Mouse (Mus musculus): Measurements from ENCODE around the gene Gucy2c. TPM values are rescaled to one million over a fixed set of nuclear protein-coding genes. Genes with fewer than 3 reads are reported as not detected.

Gene Gucy2c
- polyA plus RNA-seq (2016; fragmentation: Nextera tagmentation; extraction: Ambion mirVana): 0.05 and 0.11 TPM in 2 replicates

DNA sequence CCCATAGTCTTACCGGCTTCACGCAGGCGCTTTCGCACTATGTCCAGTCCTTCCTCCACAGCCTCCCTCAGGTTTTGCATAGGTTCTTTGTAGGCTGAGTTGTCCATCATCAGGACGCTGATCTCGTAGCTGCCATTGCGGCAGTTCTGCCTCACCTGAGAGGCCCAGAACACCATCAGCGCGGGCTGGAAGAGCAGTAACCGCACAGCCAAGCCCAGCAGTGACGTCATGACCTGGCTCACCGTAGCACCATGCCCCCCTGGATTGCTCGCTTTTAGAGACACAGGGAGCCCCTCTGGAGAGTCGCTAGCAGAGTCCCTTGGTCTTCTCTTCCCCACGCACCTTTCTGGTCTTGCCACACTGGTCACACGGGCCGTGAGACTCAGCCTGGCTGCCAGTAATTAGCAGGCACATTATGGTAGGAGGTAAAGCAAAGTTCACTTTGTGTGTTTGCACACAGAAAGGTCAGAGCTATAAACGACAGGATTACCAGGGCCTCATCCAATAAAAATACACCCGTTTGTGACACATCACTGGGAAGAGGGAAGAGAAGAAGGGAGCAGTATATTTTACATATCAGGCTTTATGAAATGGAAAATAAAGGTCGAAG, at the start of gene Gucy2c:
Gene Gucy2c, minus strand, starts transcription at position 389 of the 610 bp plus-strand sequence.
- WGBS: 87% methylated on average over 20 of the region's 20 CpGs
- Histone ChIP-seq H3K4me3 (no peak within 1 kb of the TSS), H3K27me3 (ENCODE audit: insufficient read depth, poor library complexity, severe bottlenecking) (no peaks in the 10 kb centered on the region), H3K27ac (no peak within 1 kb of the TSS), H3K36me3 (no peaks in the 10 kb centered on the region), H3K9me3 (no peaks in the 10 kb centered on the region), H3K4me1 (replicated peaks) (no peaks in the 10 kb centered on the region)
- no peak for DNase-seq (ENCODE audit: low spot score)

- Histone ChIP-seq H3K27me3 (ENCODE audit: insufficient read depth, poor library complexity, severe bottlenecking) (no peaks in the 10 kb centered on the region), H3K4me3 (peak overlapping the region; percentile 99), H3K4me1 (replicated peaks) (peaks cover 14% of the 10 kb centered on the region), H3K27ac (peak overlapping the region; percentile 98), H3K9me3 (no peaks in the 10 kb centered on the region), H3K36me3 (peaks cover 22% of the 10 kb centered on the region)
- DNase-seq (ENCODE audit: low spot score): no peak
- WGBS: 33% methylated on average over 4 of the region's 4 CpGs
Measured at GRCm38 (mm10) chr6:136828681-136829080, 47.1 kb upstream of the Gucy2c start.

DNA sequence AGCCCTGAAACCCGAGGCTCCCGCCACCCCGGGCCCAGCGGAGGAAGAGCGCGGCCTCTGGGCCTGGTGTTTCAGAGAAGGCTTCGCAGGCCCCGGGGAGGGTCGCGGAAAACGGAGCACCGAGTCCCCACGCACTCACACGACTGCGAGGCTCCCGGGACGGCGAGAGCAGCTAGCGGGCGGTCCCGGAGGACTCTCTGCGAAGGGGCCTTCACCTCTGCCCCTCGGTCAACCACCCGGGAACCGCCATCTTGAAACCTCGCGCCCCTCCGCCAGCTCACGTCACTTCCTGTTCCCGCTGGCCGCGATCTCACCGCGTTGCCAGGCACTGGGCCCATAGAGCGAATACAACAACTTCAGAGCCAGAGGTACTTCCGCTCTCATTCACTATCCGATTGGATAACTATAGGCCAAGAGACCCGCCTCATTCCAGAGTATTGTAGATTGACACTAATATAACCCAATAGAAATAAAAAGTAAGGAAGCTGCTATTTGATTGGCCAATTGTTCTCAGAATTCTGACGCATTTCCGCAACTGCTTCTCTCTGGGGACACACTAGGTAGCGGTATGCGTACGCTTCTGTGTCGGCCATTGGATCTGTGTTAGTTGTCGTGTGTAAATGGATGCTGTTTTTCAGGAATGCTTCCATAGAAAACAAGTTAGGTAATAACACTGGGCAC, 46.5 kb upstream of the Gucy2c start, which contains the start of gene Wbp11:
Gene Wbp11, minus strand, starts transcription at position 353 of the 681 bp plus-strand sequence.
- peak; percentile 96 for DNase-seq (ENCODE audit: low spot score)
- under 1% methylated on average over 45 of the region's 45 CpGs for WGBS
- H3K4me3 ChIP-seq: peak within 1 kb of the TSS; percentile 99

DNA sequence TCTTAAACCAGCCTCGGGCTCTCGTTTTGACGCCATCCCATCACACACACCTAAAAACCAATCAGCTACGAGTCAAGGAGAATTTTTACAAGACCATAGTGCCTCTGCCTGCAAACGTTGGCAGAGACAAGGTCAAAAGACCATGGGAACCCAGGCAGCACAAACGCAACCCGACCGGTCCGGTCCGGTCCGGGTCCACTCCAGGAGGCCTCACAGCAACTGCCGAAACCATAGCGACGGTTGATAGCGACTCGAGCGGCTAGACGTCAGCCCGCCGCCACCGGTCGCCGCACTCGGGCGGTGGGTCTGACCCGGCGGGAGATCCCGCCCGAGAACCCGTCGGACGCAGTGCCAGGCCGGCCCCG, 45.9 kb upstream of the Gucy2c start, which contains the start of gene BC049715:
Gene BC049715, plus strand, starts transcription at position 111 of the 365 bp plus-strand sequence.
- H3K9me3 ChIP-seq: no peaks in the 10 kb centered on the region
- peaks cover 14% of the 10 kb centered on the region for H3K4me1 ChIP-seq (replicated peaks)
- H3K36me3 ChIP-seq: peaks cover 31% of the 10 kb centered on the region
- under 1% methylated on average over 34 of the region's 34 CpGs for WGBS
- no peak for DNase-seq (ENCODE audit: low spot score)
- peak within 1 kb of the TSS; percentile 99 for H3K4me3 ChIP-seq
- no peaks in the 10 kb centered on the region for H3K27me3 ChIP-seq (ENCODE audit: insufficient read depth, poor library complexity, severe bottlenecking)
- peak within 1 kb of the TSS; percentile 98 for H3K27ac ChIP-seq

More for the DNA sequence above, 46.5 kb upstream of the Gucy2c start, which contains the start of gene Wbp11:
- H3K27ac ChIP-seq: peak within 1 kb of the TSS; percentile 98
- peaks cover 14% of the 10 kb centered on the region for H3K4me1 ChIP-seq (replicated peaks)
- H3K27me3 ChIP-seq (ENCODE audit: insufficient read depth, poor library complexity, severe bottlenecking): no peaks in the 10 kb centered on the region
- no peaks in the 10 kb centered on the region for H3K9me3 ChIP-seq
- H3K36me3 ChIP-seq: peaks cover 26% of the 10 kb centered on the region

DNA sequence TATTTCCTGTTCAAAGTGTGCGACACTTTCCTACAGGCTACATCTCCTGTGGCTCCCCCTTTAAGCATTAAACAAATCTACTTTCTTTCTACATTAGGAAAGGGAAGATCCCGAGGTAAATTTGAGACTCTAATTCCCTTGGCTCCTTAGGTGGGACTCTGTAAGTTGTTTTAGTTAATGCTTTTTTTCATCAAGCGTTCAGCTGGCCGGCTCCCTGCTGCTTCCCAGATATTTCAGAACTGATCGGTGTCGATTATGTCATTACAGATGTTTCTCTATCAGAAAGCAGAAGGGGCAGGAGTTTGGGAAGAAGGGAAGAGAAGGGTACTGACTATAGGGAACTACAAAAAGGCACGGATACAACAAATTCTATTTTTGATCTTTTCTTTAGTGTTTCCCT, 45.6 kb upstream of the Gucy2c start:
- H3K4me3 ChIP-seq: peak overlapping the region; percentile 99
- H3K9me3 ChIP-seq: no peaks in the 10 kb centered on the region
- H3K27ac ChIP-seq: peak overlapping the region; percentile 98
- DNase-seq (ENCODE audit: low spot score): no peak
- 20% methylated on average over 7 of the region's 7 CpGs for WGBS
- peaks cover 35% of the 10 kb centered on the region for H3K36me3 ChIP-seq
- no peaks in the 10 kb centered on the region for H3K27me3 ChIP-seq (ENCODE audit: insufficient read depth, poor library complexity, severe bottlenecking)
- H3K4me1 ChIP-seq (replicated peaks): peaks cover 14% of the 10 kb centered on the region

DNA sequence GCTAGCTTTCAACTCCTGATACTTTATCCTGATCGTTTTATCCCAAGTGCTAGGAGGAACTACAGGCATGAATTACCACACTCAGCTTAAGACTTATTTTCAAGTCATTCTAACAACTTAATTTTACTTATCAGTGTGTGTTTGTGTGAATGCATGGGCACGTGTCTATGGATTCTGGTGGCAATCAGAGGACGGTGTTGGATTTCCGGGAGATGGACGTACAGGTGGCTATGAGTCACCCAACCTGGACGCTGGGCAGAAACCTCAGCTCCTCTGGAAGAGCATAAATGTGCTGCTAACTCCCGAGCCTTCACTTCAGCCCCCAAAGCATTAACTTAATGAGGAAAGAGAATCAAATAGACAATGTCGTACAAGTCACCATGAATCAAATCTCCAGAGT, 43.4 kb upstream of the Gucy2c start:
- Histone ChIP-seq H3K4me1 (replicated peaks) (peaks cover 14% of the 10 kb centered on the region), H3K36me3 (peaks cover 56% of the 10 kb centered on the region), H3K4me3 (no peak overlapping the region), H3K27ac (no peak overlapping the region), H3K27me3 (ENCODE audit: insufficient read depth, poor library complexity, severe bottlenecking) (no peaks in the 10 kb centered on the region), H3K9me3 (no peaks in the 10 kb centered on the region)
- no peak for DNase-seq (ENCODE audit: low spot score)
- 95% methylated on average over 8 of the region's 8 CpGs for WGBS

GRCm38 (mm10) chr6:136821086-136821485, 39.5 kb upstream of the Gucy2c start:
- WGBS: 95% methylated on average over 18 of the region's 18 CpGs
- Histone ChIP-seq H3K36me3 (peaks cover 94% of the 10 kb centered on the region), H3K27me3 (ENCODE audit: insufficient read depth, poor library complexity, severe bottlenecking) (no peaks in the 10 kb centered on the region), H3K4me1 (replicated peaks) (no peaks in the 10 kb centered on the region), H3K4me3 (no peak overlapping the region), H3K27ac (no peak overlapping the region), H3K9me3 (no peaks in the 10 kb centered on the region)
- DNase-seq (ENCODE audit: low spot score): no peak

DNA sequence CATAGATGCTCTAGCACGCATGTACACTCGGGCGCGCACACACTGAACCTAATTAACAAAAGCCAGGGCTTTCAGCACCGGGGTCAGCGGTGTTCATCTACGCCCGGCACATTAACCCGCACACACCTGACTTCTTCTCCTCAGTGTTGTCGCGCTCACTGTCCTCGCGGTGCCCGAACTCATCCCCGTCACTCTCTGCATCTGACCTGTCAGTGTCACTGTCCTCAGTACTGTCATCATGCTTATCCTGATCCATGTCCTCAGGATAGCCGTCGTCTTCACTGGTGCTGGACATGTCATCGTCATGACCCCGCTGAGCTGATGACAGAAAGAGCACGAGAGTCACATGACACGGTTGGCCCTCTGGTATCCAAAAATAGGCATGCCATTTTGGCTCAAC, 38.8 kb upstream of the Gucy2c start:
- H3K27ac ChIP-seq: no peak overlapping the region
- H3K27me3 ChIP-seq (ENCODE audit: insufficient read depth, poor library complexity, severe bottlenecking): no peaks in the 10 kb centered on the region
- H3K36me3 ChIP-seq: peaks cover 95% of the 10 kb centered on the region
- DNase-seq (ENCODE audit: low spot score): no peak
- H3K9me3 ChIP-seq: no peaks in the 10 kb centered on the region
- H3K4me1 ChIP-seq (replicated peaks): no peaks in the 10 kb centered on the region
- 96% methylated on average over 21 of the region's 21 CpGs for WGBS
- no peak overlapping the region for H3K4me3 ChIP-seq

GRCm38 (mm10) chr6:136817549-136817948, 36.0 kb upstream of the Gucy2c start:
- no peaks in the 10 kb centered on the region for H3K4me1 ChIP-seq (replicated peaks)
- no peak overlapping the region for H3K4me3 ChIP-seq
- peaks cover 96% of the 10 kb centered on the region for H3K36me3 ChIP-seq
- WGBS: 94% methylated on average over 3 of the region's 3 CpGs
- no peak overlapping the region for H3K27ac ChIP-seq
- H3K27me3 ChIP-seq (ENCODE audit: insufficient read depth, poor library complexity, severe bottlenecking): no peaks in the 10 kb centered on the region
- DNase-seq (ENCODE audit: low spot score): no peak
- no peaks in the 10 kb centered on the region for H3K9me3 ChIP-seq

GRCm38 (mm10) chr6:136816826-136817225, 35.3 kb upstream of the Gucy2c start:
- H3K4me3 ChIP-seq: no peak overlapping the region
- H3K9me3 ChIP-seq: no peaks in the 10 kb centered on the region
- H3K4me1 ChIP-seq (replicated peaks): no peaks in the 10 kb centered on the region
- no peaks in the 10 kb centered on the region for H3K27me3 ChIP-seq (ENCODE audit: insufficient read depth, poor library complexity, severe bottlenecking)
- H3K36me3 ChIP-seq: peaks cover 96% of the 10 kb centered on the region
- WGBS: 95% methylated on average over 21 of the region's 21 CpGs
- no peak for DNase-seq (ENCODE audit: low spot score)
- no peak overlapping the region for H3K27ac ChIP-seq

GRCm38 (mm10) chr6:136815381-136815780, 33.8 kb upstream of the Gucy2c start:
- WGBS: 93% methylated on average over 7 of the region's 7 CpGs
- H3K36me3 ChIP-seq: peaks cover 92% of the 10 kb centered on the region
- DNase-seq (ENCODE audit: low spot score): no peak

GRCm38 (mm10) chr6:136813117-136813516, 31.6 kb upstream of the Gucy2c start:
- H3K9me3 ChIP-seq: no peaks in the 10 kb centered on the region
- H3K36me3 ChIP-seq: peaks cover 79% of the 10 kb centered on the region
- no peak overlapping the region for H3K27ac ChIP-seq
- no peaks in the 10 kb centered on the region for H3K27me3 ChIP-seq (ENCODE audit: insufficient read depth, poor library complexity, severe bottlenecking)
- DNase-seq (ENCODE audit: low spot score): no peak
- peaks cover 13% of the 10 kb centered on the region for H3K4me1 ChIP-seq (replicated peaks)
- H3K4me3 ChIP-seq: no peak overlapping the region
- WGBS: 61% methylated on average over 4 of the region's 4 CpGs

More at GRCm38 (mm10) chr6:136815381-136815780, 33.8 kb upstream of the Gucy2c start:
- Histone ChIP-seq H3K4me3 (no peak overlapping the region), H3K4me1 (replicated peaks) (no peaks in the 10 kb centered on the region), H3K9me3 (no peaks in the 10 kb centered on the region), H3K27ac (no peak overlapping the region), H3K27me3 (ENCODE audit: insufficient read depth, poor library complexity, severe bottlenecking) (no peaks in the 10 kb centered on the region)

DNA sequence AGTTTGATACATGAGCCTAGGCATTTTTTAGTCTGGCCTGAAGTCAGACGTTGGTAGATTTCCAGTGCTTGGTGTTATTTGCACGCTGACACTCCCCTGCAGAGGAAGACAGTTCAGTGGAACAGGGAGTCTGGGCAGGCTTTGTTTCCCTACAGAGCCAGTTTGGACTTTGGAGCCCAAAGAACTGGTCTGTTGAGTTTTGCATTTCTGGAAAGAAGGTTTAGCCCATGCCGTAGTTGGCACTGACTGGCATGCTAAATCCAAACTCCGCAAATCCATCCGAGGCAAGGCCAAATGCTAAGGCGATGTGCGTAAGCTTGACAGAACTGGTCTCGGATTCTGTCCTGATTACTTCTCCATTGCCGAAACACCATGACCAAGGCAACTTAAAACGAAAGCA, 29.6 kb upstream of the Gucy2c start:
- H3K4me1 ChIP-seq (replicated peaks): peaks cover 20% of the 10 kb centered on the region
- no peak for DNase-seq (ENCODE audit: low spot score)
- WGBS: 92% methylated on average over 10 of the region's 10 CpGs
- no peak overlapping the region for H3K4me3 ChIP-seq
- H3K36me3 ChIP-seq: peaks cover 60% of the 10 kb centered on the region
- H3K27ac ChIP-seq: no peak overlapping the region
- no peaks in the 10 kb centered on the region for H3K27me3 ChIP-seq (ENCODE audit: insufficient read depth, poor library complexity, severe bottlenecking)
- H3K9me3 ChIP-seq: no peaks in the 10 kb centered on the region

Data from hindbrain, embryonic 10.5 days (tissue).